ENCODE assay signal across 19 mouse cellular contexts in genomic region chr7:125643880-125644279, GRCm38 (mm10). TPM values are rescaled to one million over a fixed set of nuclear protein-coding genes. Genes with fewer than 3 reads are reported as not detected.
DNase-seq lines count a peak whose midpoint lies in the region; ATAC-seq and TF ChIP-seq lines count a peak whose summit lies in the region.
"Had no signal": no experiment of that assay in that cellular context is flagged by ENCODE, and none has a peak within 500 bp of the region (broad histone marks: within the 10 kb centered on the region; RNA-seq: fewer than 3 reads in every experiment).

No protein-coding gene starts in this region.

- peak; percentile 40 to 57 for DNase-seq in kidney, postnatal 25 days
- no peak for DNase-seq in kidney, adult 9 months
- peak; percentile 48 to 49 for DNase-seq in right cerebral cortex, postnatal 10 days (ENCODE audit: low spot score in 2 of 2)
- DNase-seq in right cerebral cortex, postnatal 14 days = no peak
- no peak for DNase-seq in left cerebral cortex, adult 2 months (ENCODE audit: extremely low spot score in 1 of 2, low spot score in 2 of 2)
- no peak for DNase-seq in ovary, postnatal 14 days (ENCODE audit: low spot score)
- DNase-seq: adrenal gland, adult 2 months; cerebellum, adult 18-20 months; cerebellum, postnatal 36 days; gastrocnemius, postnatal 10 days; retina, postnatal 1 day had no signal

- no peak overlapping the region for H3K4me3 ChIP-seq in left cerebral cortex, adult 2 months
- H3K4me3 ChIP-seq: midbrain, embryonic 15.5 days had no signal

- intact Hi-C loops in left cerebral cortex, adult 2 months (cut with DNase I) = no loop called here

- H3K27ac ChIP-seq in left cerebral cortex, adult 2 months = no peak overlapping the region
- H3K27ac ChIP-seq: hindbrain, embryonic 14.5 days; macrophage; midbrain, embryonic 15.5 days had no signal

- no peak for TF ChIP-seq CTCF in left cerebral cortex, adult 2 months (IDR thresholded peaks at IDR 0.05)

- ATAC-seq in granulocyte monocyte progenitor cell, adult 5-6 weeks (replicated peaks; ENCODE audit: poor library complexity, severe bottlenecking) = peak; percentile 57
- peak; percentile 75 for ATAC-seq in megakaryocyte progenitor cell, adult 5-6 weeks (replicated peaks; ENCODE audit: poor library complexity)
- ATAC-seq: forebrain, embryonic 16.5 days; intestine, embryonic 16.5 days; midbrain, embryonic 15.5 days had no signal

RNA-seq across cellular contexts. Expression of gene Il21r, which starts 40.7 kb away (rescaled TPM):
- 1.8 and 8.8 TPM in 2 replicates for total RNA-seq in granulocyte monocyte progenitor cell, adult 5-6 weeks (2014; fragmentation: Nextera tagmentation)
- 7.5 and 8.2 TPM in 2 replicates for total RNA-seq in granulocyte monocyte progenitor cell, adult 5-6 weeks (2017)
- total RNA-seq in megakaryocyte progenitor cell, adult 5-6 weeks (2015) = 2.7 and 4.3 TPM in 2 replicates
- total RNA-seq in megakaryocyte progenitor cell, adult 5-6 weeks (2017) = 3.6 and 7.2 TPM in 2 replicates
- total RNA-seq in left cerebral cortex, adult 2 months (2021) = 1 to 10 TPM; 1.2 to 1.4 TPM
- total RNA-seq: MEL had no signal

Comparison
In these comparisons a context has a peak if more than half of its experiments do, and no peak if none do; other contexts are left out.
1. DNase-seq: peak in kidney, postnatal 25 days (2 of 2) and right cerebral cortex, postnatal 10 days (2 of 2); none in kidney, adult 9 months (single experiment), right cerebral cortex, postnatal 14 days (single experiment), left cerebral cortex, adult 2 months (0 of 2) and ovary, postnatal 14 days (single experiment).